Mouse (Mus musculus) midbrain, embryonic 11.5 days (tissue): Measurements from ENCODE around the gene Traf7. TPM values are rescaled to one million over a fixed set of nuclear protein-coding genes. Genes with fewer than 3 reads are reported as not detected.
A peak's percentile ranks its signal among the peaks of the same experiment; 100 is the strongest.

Experiments used
- ATAC-seq: fragments of 200-750 bp; cut with Nextera tagmentation; 2 replicates; pipeline ENCODE4 v1.8.0; 2017; ENCODE audit warnings: moderate TSS enrichment, moderate library complexity; ENCODE audit not compliant: low FRiP score
- DNase-seq: peaks from one replicate; pipeline ENCODE4 v3.0.0; 2015; ENCODE audit warnings: low spot score; ENCODE audit errors: missing footprints
- H3K27ac ChIP-seq: fragments of 300-500 bp; sonication (generic); 2 replicates; pipeline ENCODE4 v1.5.1; 2014; ENCODE audit warnings: low read depth, low read length
- H3K27me3 ChIP-seq: fragments of 300-500 bp; sonication (generic); 2 replicates; pipeline ENCODE4 v1.6.1; 2014; ENCODE audit warnings: mild to moderate bottlenecking, low read length, moderate library complexity, mixed read lengths; ENCODE audit not compliant: control insufficient read depth, insufficient read depth
- H3K36me3 ChIP-seq: fragments of 300-500 bp; sonication (generic); 2 replicates; pipeline ENCODE4 v1.6.1; 2014; ENCODE audit warnings: mild to moderate bottlenecking, low read length, moderate library complexity, mixed read lengths; ENCODE audit not compliant: control insufficient read depth, insufficient read depth
- H3K4me1 ChIP-seq: fragments of 300-500 bp; sonication (generic); 2 replicates; pipeline ENCODE4 v1.6.1; 2014; ENCODE audit warnings: low read length; ENCODE audit not compliant: control insufficient read depth, insufficient read depth
- H3K4me2 ChIP-seq: fragments of 300-500 bp; sonication (generic); 2 replicates; pipeline ENCODE4 v1.6.1; 2014; ENCODE audit warnings: mild to moderate bottlenecking, moderate library complexity
- H3K4me3 ChIP-seq: fragments of 300-500 bp; sonication (generic); 2 replicates; pipeline ENCODE4 v1.5.1; 2014; ENCODE audit warnings: low read depth, low read length
- H3K9ac ChIP-seq: fragments of 300-500 bp; sonication (generic); 2 replicates; pipeline ENCODE4 v1.6.1; 2014; ENCODE audit warnings: low read length
- H3K9me3 ChIP-seq: fragments of 300-500 bp; sonication (generic); 2 replicates; pipeline ENCODE4 v1.6.1; 2016; ENCODE audit warnings: low read length; ENCODE audit not compliant: control insufficient read depth
- WGBS: fragments of 180-500 bp; shearing (Covaris S2); extraction: QIAGEN DNeasy Blood & Tissue Kit; methylation state at CpG from one replicate; pipeline ENCODE4 v1.1.7; 2014; 5-methylcytosine and 5-hydroxymethylcytosine counted together
- polyA plus RNA-seq: library from polyadenylated mRNA; unstranded; fragments of >200 nt; fragmentation: Nextera tagmentation; extraction: Ambion mirVana; gene quantifications from 2 replicates; pipeline ENCODE4 v1.2.1, GENCODE M21; 2014

Traf7 gene
- polyA plus RNA-seq, 1 experiment from 2014 or later, result 80.8 TPM

DNA sequence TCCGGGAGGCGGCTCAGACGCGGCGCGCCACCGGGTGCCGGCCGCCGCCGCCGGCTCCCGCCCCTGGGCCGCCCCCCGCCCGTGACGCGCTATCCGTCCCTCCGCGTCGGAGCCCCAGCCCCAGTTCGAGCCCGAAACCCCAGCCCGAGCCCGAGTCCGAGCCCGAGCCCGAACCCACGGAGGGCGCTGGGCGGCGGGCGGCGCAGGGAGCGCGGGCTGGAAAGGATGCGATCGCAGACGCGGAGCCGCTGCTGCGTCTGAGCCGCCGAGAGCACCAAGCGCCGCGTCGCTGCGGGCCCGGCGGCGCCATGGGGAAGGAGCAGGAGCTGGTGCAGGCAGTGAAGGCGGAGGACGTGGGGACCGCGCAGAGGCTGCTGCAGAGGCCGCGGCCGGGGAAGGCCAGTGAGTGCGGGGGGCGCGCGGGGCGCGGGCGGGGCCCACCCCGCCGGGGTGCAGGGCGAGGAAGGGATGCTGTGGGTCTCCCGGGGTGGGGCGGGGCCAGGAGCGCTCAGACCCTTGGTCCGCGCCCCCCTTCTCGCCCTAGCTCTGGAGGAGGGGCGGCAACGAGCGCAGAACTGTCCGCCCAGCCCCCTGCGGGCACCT, 39.0 kb downstream of the Traf7 start:
- Histone ChIP-seq H3K36me3 (no peaks in the 10 kb centered on the region), H3K27me3 (peaks cover 3% of the 10 kb centered on the region; the same call in 1 of the 2 replicates), H3K27ac (peak overlapping the region; percentile 80), H3K9me3 (no peaks in the 10 kb centered on the region), H3K4me3 (peak overlapping the region; percentile 71), H3K4me2 (peak overlapping the region; percentile 87), H3K4me1 (peaks cover 18% of the 10 kb centered on the region), H3K9ac (peak overlapping the region; percentile 90)
- under 1% methylated on average over 53 of the region's 81 CpGs for WGBS
- ATAC-seq (peak; percentile 84), DNase-seq (peak; percentile 94)

DNA sequence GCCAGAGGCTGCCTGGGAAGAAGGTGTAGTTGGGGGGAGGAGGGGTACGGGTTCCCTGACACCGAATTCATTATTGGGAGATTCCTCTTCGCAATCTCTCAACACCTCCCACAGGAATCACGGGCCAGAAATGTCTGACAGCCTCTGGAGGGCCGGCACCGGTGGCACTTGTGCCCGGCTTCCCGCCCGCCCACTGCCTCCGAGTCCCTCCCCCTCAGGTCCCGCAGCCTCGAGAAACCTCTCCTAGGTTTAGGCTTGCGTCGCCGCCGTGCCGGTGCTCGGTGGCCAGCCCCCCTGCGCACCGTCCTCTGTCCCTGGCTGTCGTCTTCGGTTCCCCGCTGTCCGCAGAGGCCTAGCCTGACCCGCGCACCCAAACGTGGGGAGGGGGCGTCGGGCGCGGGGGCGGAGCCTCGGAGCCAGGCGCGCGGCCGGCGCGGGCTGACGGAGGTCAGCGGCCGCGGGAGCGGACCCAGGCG, 39.5 kb downstream of the Traf7 start, which contains the start of gene Caskin1:
Gene Caskin1 (plus strand): TSS at position 416 of the 476 bp plus-strand sequence.
- H3K27me3 ChIP-seq, result peaks cover 3% of the 10 kb centered on the region; the same call in 1 of the 2 replicates
- under 1% methylated on average over 44 of the region's 45 CpGs for WGBS
- H3K9ac ChIP-seq, result peak within 1 kb of the TSS; percentile 90
- peak within 1 kb of the TSS; percentile 71 for H3K4me3 ChIP-seq
- H3K4me1 ChIP-seq, result peaks cover 18% of the 10 kb centered on the region
- ATAC-seq (peak; percentile 67), DNase-seq (peak; percentile 94)
- H3K9me3 ChIP-seq, result no peaks in the 10 kb centered on the region
- H3K4me2 ChIP-seq, result peak within 1 kb of the TSS; percentile 87
- peak within 1 kb of the TSS; percentile 80 for H3K27ac ChIP-seq
- H3K36me3 ChIP-seq, result no peaks in the 10 kb centered on the region

DNA sequence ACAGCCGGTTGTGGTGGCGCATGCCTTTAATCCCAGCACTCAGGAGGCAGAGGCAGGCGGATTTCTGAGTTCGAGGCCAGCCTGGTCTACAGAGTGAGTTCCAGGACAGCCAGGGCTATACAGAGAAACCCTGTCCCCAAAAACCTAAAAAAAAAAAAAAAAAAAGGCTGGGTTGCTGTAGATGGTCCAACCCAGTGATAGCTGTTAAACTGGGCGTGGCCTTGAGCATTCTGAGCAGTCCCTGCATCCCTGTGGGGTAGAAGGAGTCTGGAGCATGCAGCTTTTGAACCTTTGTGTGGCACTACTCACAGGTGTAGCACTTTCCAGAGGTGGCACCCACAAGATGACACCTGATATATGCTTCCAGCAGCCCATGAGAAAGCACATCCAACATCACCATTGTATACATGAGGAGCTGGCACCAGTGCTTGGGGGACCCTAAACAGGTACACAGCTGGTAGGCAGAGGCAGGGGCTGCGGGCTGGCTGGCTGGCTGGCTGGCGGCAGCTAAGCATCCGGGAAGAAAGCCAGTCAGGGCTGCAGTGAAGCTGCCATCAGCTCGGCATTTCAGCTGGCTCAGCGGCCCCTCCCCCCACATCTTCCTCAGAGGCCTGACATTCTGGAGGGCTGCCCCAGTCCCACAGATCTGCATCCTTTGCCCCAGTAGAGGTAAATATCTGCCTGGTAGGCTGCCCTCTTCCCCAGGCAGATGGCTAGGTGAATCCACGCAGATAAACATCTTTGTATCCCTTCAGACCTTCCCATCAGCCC, 42.5 kb downstream of the Traf7 start:
- H3K4me3 ChIP-seq, result no peak overlapping the region
- H3K36me3 ChIP-seq, result no peaks in the 10 kb centered on the region
- 51% methylated on average over 11 of the region's 11 CpGs for WGBS
- no peak overlapping the region for H3K27ac ChIP-seq
- ATAC-seq (no peak), DNase-seq (no peak)
- peaks cover 3% of the 10 kb centered on the region; the same call in 1 of the 2 replicates for H3K27me3 ChIP-seq
- H3K9ac ChIP-seq, result peak overlapping the region; percentile 33; the same call in 1 of the 2 replicates
- no peak overlapping the region for H3K4me2 ChIP-seq
- H3K9me3 ChIP-seq, result no peaks in the 10 kb centered on the region
- H3K4me1 ChIP-seq, result peaks cover 15% of the 10 kb centered on the region

DNA sequence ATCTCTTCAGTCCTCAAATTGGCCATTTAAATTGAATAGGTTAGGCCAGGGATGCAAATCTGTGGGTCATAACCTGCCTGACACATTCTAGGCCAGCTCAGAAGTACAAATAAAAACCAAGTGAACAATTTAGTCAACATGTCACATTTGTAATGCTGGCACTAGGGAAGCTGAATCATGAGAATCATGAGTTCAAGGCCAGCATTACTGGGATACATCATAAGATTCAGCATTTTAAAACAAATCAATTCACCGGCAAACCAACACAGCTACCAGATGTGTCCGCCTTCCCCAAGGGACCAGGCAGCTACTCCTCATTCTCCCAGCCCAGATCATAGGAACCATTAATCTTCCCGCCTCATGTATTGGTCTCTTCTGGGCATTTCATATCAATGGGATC, 44.2 kb downstream of the Traf7 start:
- DNase-seq (peak; percentile 60), ATAC-seq (no peak)
- H3K27me3 ChIP-seq, result 0 out of 2 replicates have a peak, but pooled peaks cover 3% of the 10 kb centered on the region
- peaks cover 6% of the 10 kb centered on the region for H3K4me1 ChIP-seq
- no peaks in the 10 kb centered on the region for H3K36me3 ChIP-seq
- no peak overlapping the region for H3K9ac ChIP-seq
- no peaks in the 10 kb centered on the region for H3K9me3 ChIP-seq
- H3K27ac ChIP-seq, result no peak overlapping the region
- H3K4me3 ChIP-seq, result no peak overlapping the region
- no peak overlapping the region for H3K4me2 ChIP-seq
- WGBS, result 85% methylated on average over 3 of the region's 3 CpGs

DNA sequence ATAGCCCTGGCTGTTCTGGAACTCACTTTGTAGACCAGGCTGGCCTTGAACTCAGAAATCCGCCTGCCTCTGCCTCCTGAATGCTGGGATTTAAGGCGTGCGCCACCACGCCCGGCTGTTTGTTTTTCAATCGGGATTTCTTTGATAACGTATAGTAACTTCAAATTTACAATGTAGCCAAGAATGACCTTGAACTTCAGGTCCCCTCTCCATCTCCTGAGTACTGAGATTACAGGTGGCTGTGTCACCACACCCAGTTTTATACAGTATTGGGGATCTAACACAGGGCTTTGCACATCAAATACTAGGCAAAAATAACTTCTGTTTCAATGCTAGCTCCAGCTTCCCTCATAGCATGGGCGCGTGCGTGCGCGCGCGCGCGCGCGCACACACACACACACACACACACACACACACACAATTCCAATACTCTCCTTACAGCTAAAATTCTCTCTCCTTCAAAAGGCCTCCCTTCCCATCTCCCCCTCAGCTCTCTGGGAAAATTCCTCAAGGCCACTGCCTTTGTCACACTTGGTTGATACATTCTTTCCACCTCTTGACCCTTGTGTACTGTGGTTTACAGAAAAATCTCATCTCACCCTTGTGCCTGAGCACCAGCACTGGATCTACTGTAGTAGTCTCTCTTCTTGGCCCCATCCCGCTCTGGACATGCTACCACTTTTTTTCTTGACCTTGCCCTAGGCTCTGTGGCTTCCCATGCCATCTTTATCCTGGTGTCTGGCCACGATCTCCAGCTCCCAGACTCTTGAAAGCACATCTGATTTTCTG, 46.5 kb downstream of the Traf7 start:
- no peak overlapping the region for H3K9ac ChIP-seq

DNA sequence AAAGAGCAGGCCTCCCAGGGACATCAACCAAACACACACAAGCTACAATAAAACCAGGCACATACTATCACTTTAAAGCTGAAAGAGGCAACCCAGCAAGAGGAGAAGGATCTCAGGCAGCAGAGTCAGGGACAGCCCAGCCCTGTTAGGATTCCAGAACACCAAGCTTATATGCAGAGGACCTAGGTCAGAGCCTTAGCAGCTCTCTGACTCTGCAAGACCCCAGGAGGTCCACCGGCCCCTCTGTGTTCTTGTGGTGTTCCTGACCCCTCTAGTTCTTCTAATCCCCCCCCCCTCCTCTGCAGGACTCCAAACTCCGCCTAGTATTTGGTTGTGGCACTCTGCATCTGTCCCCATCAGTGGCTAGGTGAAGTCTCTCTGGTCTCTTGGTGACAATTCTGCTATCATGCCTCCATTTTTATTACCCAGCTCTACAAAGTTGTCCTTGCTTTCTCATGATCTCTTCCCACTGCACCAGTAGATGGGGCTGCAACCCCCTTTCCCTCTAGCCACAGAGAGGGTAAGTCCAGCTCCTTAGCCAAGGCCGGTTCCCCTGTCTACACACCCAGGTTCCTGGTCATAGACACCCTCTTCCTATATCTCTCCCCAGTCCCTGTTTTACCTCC, 47.4 kb downstream of the Traf7 start:
- peaks cover 8% of the 10 kb centered on the region for H3K4me1 ChIP-seq
- 45% methylated on average over 3 of the region's 3 CpGs for WGBS
- H3K27me3 ChIP-seq, result no peaks in the 10 kb centered on the region
- H3K27ac ChIP-seq, result no peak overlapping the region
- peaks cover 7% of the 10 kb centered on the region for H3K36me3 ChIP-seq
- no peak overlapping the region for H3K4me2 ChIP-seq
- ATAC-seq (no peak), DNase-seq (peak; percentile 82)
- no peak overlapping the region for H3K9ac ChIP-seq
- H3K9me3 ChIP-seq, result no peaks in the 10 kb centered on the region
- H3K4me3 ChIP-seq, result no peak overlapping the region

More for the DNA sequence above, 46.5 kb downstream of the Traf7 start:
- no peak overlapping the region for H3K4me2 ChIP-seq
- no peaks in the 10 kb centered on the region for H3K27me3 ChIP-seq
- WGBS, result 94% methylated on average over 20 of the region's 20 CpGs
- H3K9me3 ChIP-seq, result no peaks in the 10 kb centered on the region
- H3K27ac ChIP-seq, result no peak overlapping the region
- H3K4me1 ChIP-seq, result peaks cover 8% of the 10 kb centered on the region
- H3K4me3 ChIP-seq, result no peak overlapping the region
- ATAC-seq (no peak), DNase-seq (peak; percentile 69)
- H3K36me3 ChIP-seq, result peaks cover 3% of the 10 kb centered on the region; the same call in 1 of the 2 replicates

DNA sequence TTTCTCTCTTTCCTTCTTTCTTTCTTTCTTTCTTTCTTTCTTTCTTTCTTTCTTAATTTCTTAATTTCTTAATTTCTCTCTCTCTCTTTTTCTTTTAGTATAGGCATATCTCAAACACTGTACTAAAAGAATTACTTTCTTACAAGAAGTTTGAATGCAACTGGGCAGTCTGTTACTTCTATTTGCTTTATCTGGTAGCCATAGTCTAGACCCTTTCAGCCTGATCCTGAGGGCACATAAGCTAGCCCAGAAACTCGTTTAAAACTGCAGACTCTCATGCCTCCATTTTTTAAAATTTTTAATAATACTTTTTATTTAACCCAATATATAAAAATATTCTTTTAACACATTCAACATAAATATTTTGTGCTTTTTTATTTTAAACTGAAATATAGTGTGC, 48.3 kb downstream of the Traf7 start:
- H3K9me3 ChIP-seq, result no peaks in the 10 kb centered on the region
- no peak for ATAC-seq
- WGBS, result 28% methylated on average over 1 of the region's 1 CpGs
- peaks cover 7% of the 10 kb centered on the region for H3K36me3 ChIP-seq
- DNase-seq, result peak; percentile 79
- H3K4me3 ChIP-seq, result peak overlapping the region; percentile 75; the same call in 1 of the 2 replicates
- H3K9ac ChIP-seq, result no peak overlapping the region; the same call in 1 of the 2 replicates
- peaks cover 8% of the 10 kb centered on the region for H3K4me1 ChIP-seq
- no peak overlapping the region for H3K27ac ChIP-seq
- peak overlapping the region; percentile 53; the same call in 1 of the 2 replicates for H3K4me2 ChIP-seq
- H3K27me3 ChIP-seq, result no peaks in the 10 kb centered on the region

DNA sequence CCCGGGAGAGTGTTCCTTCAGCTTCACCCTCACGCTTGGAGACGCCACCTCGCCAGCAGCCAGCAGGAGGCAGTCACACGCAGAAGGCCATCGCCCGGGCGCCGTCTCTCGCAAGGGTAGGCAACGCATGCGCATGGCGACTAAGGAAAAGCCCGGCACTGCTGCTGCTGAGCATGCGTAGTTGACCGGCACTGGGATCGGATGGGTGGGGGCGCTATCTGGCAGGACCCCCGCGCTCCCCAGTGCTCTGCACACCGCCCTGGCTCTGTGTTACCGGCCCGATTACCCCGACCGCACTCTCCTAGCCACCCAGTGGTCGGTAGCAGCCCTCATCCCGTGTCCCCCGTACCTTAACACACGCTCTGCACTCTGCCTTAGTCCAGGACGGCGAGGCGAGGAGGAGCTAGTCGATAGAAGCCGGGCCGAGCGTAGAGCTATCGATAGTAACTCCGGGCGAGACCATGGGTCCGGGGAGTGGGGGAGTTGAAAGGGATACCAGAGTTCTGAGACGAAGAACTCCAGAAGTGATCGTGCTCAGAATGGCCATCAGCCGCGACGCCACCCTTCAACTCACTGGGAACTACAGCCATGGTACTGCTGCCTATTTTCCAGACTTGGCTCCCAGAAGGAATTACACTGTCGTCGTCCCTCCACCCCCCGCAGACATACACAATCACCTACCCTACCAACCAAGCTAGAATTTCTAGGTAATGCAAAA, 48.9 kb downstream of the Traf7 start, which contains the start of gene Mlst8:
Gene Mlst8 (minus strand): TSS at position 416 of the 718 bp plus-strand sequence.
- peak within 1 kb of the TSS; percentile 75 for H3K4me3 ChIP-seq
- H3K4me1 ChIP-seq, result peaks cover 8% of the 10 kb centered on the region
- peak within 1 kb of the TSS; percentile 53 for H3K4me2 ChIP-seq
- peaks cover 7% of the 10 kb centered on the region for H3K36me3 ChIP-seq
- under 1% methylated on average over 48 of the region's 48 CpGs for WGBS
- peak within 1 kb of the TSS; percentile 94 for H3K27ac ChIP-seq
- H3K9ac ChIP-seq, result peak within 1 kb of the TSS; percentile 89
- ATAC-seq (peak; percentile 93), DNase-seq (peak; percentile 99)
- no peaks in the 10 kb centered on the region for H3K27me3 ChIP-seq
- H3K9me3 ChIP-seq, result no peaks in the 10 kb centered on the region
